Mouse (Mus musculus): Measurements from ENCODE around the gene Hdc.

The Hdc gene

GRCm38 (mm10) chr2:126552357-126553290 lies 66.5 kb downstream of the Hdc start, which contains the start of gene Slc27a2:
Slc27a2 (plus strand) TSS chr2:126552407.
- peak; percentile 8 for DNase-seq (ENCODE audit: low spot score)

GRCm38 (mm10) chr2:126551896-126552295 lies 67.2 kb downstream of the Hdc start:
- no peak for DNase-seq (ENCODE audit: low spot score)

GRCm38 (mm10) chr2:126551244-126551890 lies 67.7 kb downstream of the Hdc start:
- DNase-seq (ENCODE audit: low spot score) = no peak

GRCm38 (mm10) chr2:126549681-126550080 lies 69.4 kb downstream of the Hdc start:
- no peak for DNase-seq (ENCODE audit: low spot score)

- no peak for DNase-seq (ENCODE audit: low spot score)
These were observed 72.7 kb downstream of the Hdc start for GRCm38 (mm10) chr2:126546392-126546791.

GRCm38 (mm10) chr2:126545297-126545696 lies 73.8 kb downstream of the Hdc start:
- DNase-seq (ENCODE audit: low spot score) = no peak

Measured in urinary bladder, postnatal 25 days (tissue).